Mouse (Mus musculus) macrophage (primary cell): ENCODE measurements around the gene Wipf1. TPM values are rescaled to one million over a fixed set of nuclear protein-coding genes. Genes with fewer than 3 reads are reported as not detected.

Source experiments
- H3K27ac ChIP-seq: fragments of 350-480 bp; formaldehyde crosslinking; 2 replicates; pipeline ENCODE4 v1.9.0; 2021
- H3K36me3 ChIP-seq: fragments of 350-480 bp; formaldehyde crosslinking; 2 replicates; pipeline ENCODE4 v1.9.0; 2021; ENCODE audit errors: inconsistent target
- H3K4me3 ChIP-seq: fragments of 350-480 bp; formaldehyde crosslinking; 2 replicates; pipeline ENCODE4 v1.9.0; 2021; ENCODE audit errors: inconsistent target
- H3K79me2 ChIP-seq: fragments of 350-480 bp; formaldehyde crosslinking; 2 replicates; pipeline ENCODE4 v1.9.0; 2021; ENCODE audit errors: inconsistent target
- WGBS: methylation state at CpG from one replicate; pipeline ENCODE4 v1.1.7; 2026; ENCODE audit warnings: inconsistent platforms; ENCODE audit not compliant: missing documents; 5-methylcytosine and 5-hydroxymethylcytosine counted together
- polyA plus RNA-seq: library from polyadenylated mRNA; stranded (reverse); fragments of 250-400 nt; gene quantifications from 3 replicates; pipeline ENCODE4 v1.2.4, GENCODE M21; 2018; ENCODE audit warnings: inconsistent platforms

Gene Wipf1
- polyA plus RNA-seq, 1 experiment from 2014 or later: 121 TPM

- Histone ChIP-seq H3K4me3 (peak overlapping the region; percentile 45), H3K27ac (no peak overlapping the region; the same call in 1 of the 2 replicates), H3K36me3 (no peaks in the 10 kb centered on the region), H3K79me2 (peaks cover 54% of the 10 kb centered on the region)
- WGBS: 12% methylated on average over 47 of the region's 59 CpGs
These were observed 798 bp downstream of the Wipf1 start for GRCm38 (mm10) chr2:73528516-73529355.

GRCm38 (mm10) chr2:73527956-73528355 lies 1.6 kb downstream of the Wipf1 start:
- Histone ChIP-seq H3K79me2 (peaks cover 62% of the 10 kb centered on the region), H3K4me3 (peak overlapping the region; percentile 45; the same call in 1 of the 2 replicates), H3K36me3 (no peaks in the 10 kb centered on the region), H3K27ac (no peak overlapping the region)
- 91% methylated on average over 11 of the region's 11 CpGs for WGBS

- H3K4me3 ChIP-seq: no peak overlapping the region
- peak overlapping the region; percentile 69 for H3K27ac ChIP-seq
- H3K36me3 ChIP-seq: no peaks in the 10 kb centered on the region
- WGBS: 15% methylated on average over 9 of the region's 9 CpGs
- H3K79me2 ChIP-seq: peaks cover 74% of the 10 kb centered on the region
These were observed 2.8 kb downstream of the Wipf1 start for GRCm38 (mm10) chr2:73526691-73527090.

- H3K36me3 ChIP-seq: no peaks in the 10 kb centered on the region
- no peak overlapping the region for H3K4me3 ChIP-seq
- H3K79me2 ChIP-seq: peaks cover 96% of the 10 kb centered on the region
- 0 out of 2 replicates have a peak overlapping the region, but pooled peaks have one; percentile 14 for H3K27ac ChIP-seq
- WGBS: 62% methylated on average over 8 of the region's 8 CpGs
These were observed 6.6 kb downstream of the Wipf1 start for GRCm38 (mm10) chr2:73522891-73523290.

- Histone ChIP-seq H3K4me3 (no peak overlapping the region), H3K27ac (no peak overlapping the region), H3K79me2 (peaks cover 96% of the 10 kb centered on the region), H3K36me3 (no peaks in the 10 kb centered on the region)
- WGBS: 88% methylated on average over 5 of the region's 6 CpGs
These were observed 7.2 kb downstream of the Wipf1 start for GRCm38 (mm10) chr2:73522336-73522735.

- H3K36me3 ChIP-seq: no peaks in the 10 kb centered on the region
- H3K79me2 ChIP-seq: peaks cover 99% of the 10 kb centered on the region
- no peak overlapping the region for H3K27ac ChIP-seq
- WGBS: 55% methylated on average over 5 of the region's 5 CpGs
- H3K4me3 ChIP-seq: no peak overlapping the region
These were observed 7.8 kb downstream of the Wipf1 start for GRCm38 (mm10) chr2:73521737-73522136.

- Histone ChIP-seq H3K79me2 (peaks cover 100% of the 10 kb centered on the region), H3K27ac (no peak overlapping the region), H3K4me3 (no peak overlapping the region), H3K36me3 (no peaks in the 10 kb centered on the region)
- WGBS: 98% methylated on average over 5 of the region's 5 CpGs
These were observed 10.6 kb downstream of the Wipf1 start for GRCm38 (mm10) chr2:73518966-73519365.

GRCm38 (mm10) chr2:73518311-73518710 lies 11.2 kb downstream of the Wipf1 start:
- Histone ChIP-seq H3K27ac (no peak overlapping the region), H3K4me3 (no peak overlapping the region), H3K36me3 (no peaks in the 10 kb centered on the region), H3K79me2 (peaks cover 97% of the 10 kb centered on the region)
- 94% methylated on average over 2 of the region's 2 CpGs for WGBS

GRCm38 (mm10) chr2:73514178-73514577 lies 15.4 kb downstream of the Wipf1 start:
- WGBS: 95% methylated on average over 6 of the region's 6 CpGs
- H3K36me3 ChIP-seq: no peaks in the 10 kb centered on the region
- H3K4me3 ChIP-seq: no peak overlapping the region
- H3K79me2 ChIP-seq: peaks cover 81% of the 10 kb centered on the region
- H3K27ac ChIP-seq: no peak overlapping the region

GRCm38 (mm10) chr2:73513204-73513749 lies 16.3 kb downstream of the Wipf1 start:
- Histone ChIP-seq H3K36me3 (no peaks in the 10 kb centered on the region), H3K27ac (peak overlapping the region; percentile 89; the same call in 1 of the 2 replicates), H3K4me3 (no peak overlapping the region), H3K79me2 (peaks cover 81% of the 10 kb centered on the region)
- WGBS: 25% methylated on average over 1 of the region's 2 CpGs

- peak overlapping the region; percentile 89 for H3K27ac ChIP-seq
- peaks cover 81% of the 10 kb centered on the region for H3K79me2 ChIP-seq
- WGBS: 2% methylated on average over 3 of the region's 3 CpGs
- H3K4me3 ChIP-seq: no peak overlapping the region
- H3K36me3 ChIP-seq: no peaks in the 10 kb centered on the region
These were observed 17.5 kb downstream of the Wipf1 start for GRCm38 (mm10) chr2:73512044-73512443.

GRCm38 (mm10) chr2:73510731-73511360 lies 18.7 kb downstream of the Wipf1 start:
- WGBS: 88% methylated on average over 7 of the region's 7 CpGs
- Histone ChIP-seq H3K36me3 (no peaks in the 10 kb centered on the region), H3K27ac (peak overlapping the region; percentile 89; the same call in 1 of the 2 replicates)

GRCm38 (mm10) chr2:73510025-73510288 lies 19.6 kb downstream of the Wipf1 start:
- WGBS: 94% methylated on average over 3 of the region's 3 CpGs
- Histone ChIP-seq H3K79me2 (peaks cover 78% of the 10 kb centered on the region), H3K36me3 (no peaks in the 10 kb centered on the region), H3K27ac (peak overlapping the region; percentile 75), H3K4me3 (no peak overlapping the region)

More at GRCm38 (mm10) chr2:73510731-73511360, 18.7 kb downstream of the Wipf1 start:
- no peak overlapping the region for H3K4me3 ChIP-seq
- H3K79me2 ChIP-seq: peaks cover 81% of the 10 kb centered on the region

- Histone ChIP-seq H3K27ac (peak overlapping the region; percentile 75), H3K4me3 (no peak overlapping the region), H3K79me2 (peaks cover 77% of the 10 kb centered on the region), H3K36me3 (no peaks in the 10 kb centered on the region)
- WGBS: 20% methylated on average over 14 of the region's 15 CpGs
These were observed 20.1 kb downstream of the Wipf1 start for GRCm38 (mm10) chr2:73509248-73510024.
